Mouse (Mus musculus): ENCODE data around the gene Tmem50a. TPM values are rescaled to one million over a fixed set of nuclear protein-coding genes. Genes with fewer than 3 reads are reported as not detected.

Tmem50a gene
- polyA plus RNA-seq, 1 experiment from 2014 or later: 207 TPM

DNA sequence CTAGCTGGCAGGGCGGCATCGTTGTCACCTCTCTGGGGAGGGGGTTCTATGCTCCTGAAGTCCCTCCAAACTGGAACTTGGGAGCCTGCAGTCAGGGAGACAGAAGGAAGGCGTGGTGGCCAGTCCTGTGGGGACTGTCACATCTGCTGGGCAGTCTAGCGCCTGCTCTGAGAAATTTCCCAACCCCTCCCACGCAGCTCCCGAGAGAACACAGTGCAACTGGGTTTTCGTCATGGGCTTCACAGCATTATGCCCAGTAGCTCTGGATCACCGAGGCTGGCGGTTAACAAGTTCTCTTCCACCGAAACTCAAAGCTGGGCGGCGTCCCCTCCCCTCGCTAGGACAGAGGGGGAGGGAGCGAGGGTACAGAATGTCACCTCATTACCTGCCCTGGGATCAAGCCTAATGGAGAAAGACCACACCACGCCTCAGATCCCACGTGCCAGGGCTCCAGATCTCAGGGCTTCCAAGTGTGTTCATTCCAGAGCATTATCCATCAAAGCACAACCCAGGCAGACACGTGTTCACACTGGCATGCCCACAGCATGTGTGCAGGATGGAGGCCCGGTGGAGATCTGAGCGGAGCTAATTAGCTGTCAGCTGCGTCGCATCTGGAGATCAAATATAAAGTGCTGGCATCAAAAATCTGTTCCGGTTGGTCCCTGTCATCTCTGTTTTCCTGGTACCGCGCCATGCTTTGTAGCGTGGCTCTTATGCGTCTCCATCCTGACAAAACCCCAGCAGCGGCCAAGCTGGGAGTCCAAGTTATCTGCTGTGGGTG is 29.1 kb upstream of the Tmem50a start:
- Histone ChIP-seq H3K9me3 (ENCODE audit: control insufficient read depth, low read length) (no peaks in the 10 kb centered on the region), H3K4me2 (ENCODE audit: low read depth, low read length) (no peak overlapping the region), H3K9ac (replicated peaks; ENCODE audit: low read depth, low read length) (no peak overlapping the region), H3K4me1 (ENCODE audit: control insufficient read depth, insufficient read depth, low read length) (peaks cover 3% of the 10 kb centered on the region; the same call in 1 of the 2 replicates), H3K27me3 (ENCODE audit: control insufficient read depth, insufficient read depth, low read length) (no peaks in the 10 kb centered on the region), H3K4me3 (ENCODE audit: low read depth, low read length) (no peak overlapping the region), H3K27ac (ENCODE audit: low read depth, low read length) (no peak overlapping the region), H3K36me3 (ENCODE audit: control insufficient read depth, insufficient read depth, low read length) (no peaks in the 10 kb centered on the region)
- no peak for ATAC-seq (ENCODE audit: low read depth)
- 55% methylated on average over 27 of the region's 27 CpGs for WGBS

DNA sequence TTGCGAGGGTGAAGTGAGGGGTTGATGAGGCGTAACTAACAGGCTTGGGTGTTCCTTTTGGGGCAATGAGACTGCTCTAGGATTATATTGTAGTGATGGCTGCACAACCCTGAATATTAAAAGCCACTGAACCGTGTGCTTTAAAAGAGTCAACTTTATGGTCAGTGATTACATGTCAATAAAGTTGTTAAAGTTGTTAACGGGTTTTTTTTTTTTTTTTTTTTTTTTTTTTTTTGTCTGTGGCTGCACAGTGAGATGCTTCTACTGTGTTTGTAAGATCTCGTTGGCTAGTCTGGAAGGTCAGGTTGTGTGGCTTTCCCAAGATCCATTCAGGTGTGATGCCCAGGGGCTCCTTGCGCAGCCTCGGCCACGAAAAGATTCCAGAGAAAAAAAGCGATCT is 25.1 kb upstream of the Tmem50a start:
- H3K4me1 ChIP-seq (ENCODE audit: control insufficient read depth, insufficient read depth, low read length): no peaks in the 10 kb centered on the region
- no peak for ATAC-seq (ENCODE audit: low read depth)
- H3K27me3 ChIP-seq (ENCODE audit: control insufficient read depth, insufficient read depth, low read length): no peaks in the 10 kb centered on the region
- H3K4me2 ChIP-seq (ENCODE audit: low read depth, low read length): no peak overlapping the region
- H3K4me3 ChIP-seq (ENCODE audit: low read depth, low read length): no peak overlapping the region
- no peak overlapping the region for H3K9ac ChIP-seq (replicated peaks; ENCODE audit: low read depth, low read length)
- no peaks in the 10 kb centered on the region for H3K9me3 ChIP-seq (ENCODE audit: control insufficient read depth, low read length)
- 25% methylated on average over 9 of the region's 9 CpGs for WGBS
- H3K36me3 ChIP-seq (ENCODE audit: control insufficient read depth, insufficient read depth, low read length): peaks cover 21% of the 10 kb centered on the region
- H3K27ac ChIP-seq (ENCODE audit: low read depth, low read length): no peak overlapping the region

DNA sequence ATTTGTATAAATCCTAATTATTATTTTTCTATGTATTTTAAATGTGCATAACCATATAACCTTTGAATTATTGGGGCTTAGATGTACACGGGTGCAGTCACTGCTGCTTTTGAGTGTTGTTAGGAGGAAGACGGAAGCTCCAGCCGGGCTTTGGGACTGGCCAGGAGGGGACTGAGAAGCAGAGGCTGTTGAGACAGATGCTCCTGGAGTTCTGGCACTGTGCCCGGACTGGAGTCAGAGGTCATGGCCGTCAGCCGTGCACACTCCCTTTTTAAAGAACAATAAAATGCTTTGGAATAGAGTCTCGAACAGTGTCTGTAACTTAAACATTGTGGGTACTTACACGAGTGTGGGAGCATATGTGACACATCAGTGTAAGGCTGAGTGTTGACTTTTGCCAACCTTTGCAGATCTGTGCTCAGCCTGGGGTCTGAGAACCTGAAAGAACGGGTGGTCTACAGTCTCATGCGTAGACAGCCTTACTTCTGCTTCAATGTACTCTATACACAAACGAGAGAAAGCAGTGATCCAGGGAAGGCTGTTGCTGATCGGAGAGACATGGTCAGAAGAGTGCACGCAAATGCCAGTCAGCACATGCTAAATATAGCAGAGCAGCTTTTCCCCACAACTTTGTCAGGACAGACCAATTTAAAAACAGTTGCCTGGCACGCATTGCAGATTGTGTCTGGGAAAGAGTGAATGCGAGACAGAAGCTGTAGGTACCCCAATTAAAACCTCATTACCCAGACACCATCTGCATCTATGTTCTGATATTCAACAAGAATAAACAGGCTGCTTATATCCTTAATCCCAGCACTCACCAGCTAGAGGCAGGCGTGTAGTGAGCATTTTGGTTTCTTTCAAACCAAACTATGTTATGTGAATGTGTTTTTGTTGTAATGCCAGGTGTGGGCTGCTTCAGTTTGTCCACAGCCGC is 22.7 kb upstream of the Tmem50a start:
- H3K9me3 ChIP-seq (ENCODE audit: control insufficient read depth, low read length): no peaks in the 10 kb centered on the region
- H3K4me3 ChIP-seq (ENCODE audit: low read depth, low read length): no peak overlapping the region
- H3K36me3 ChIP-seq (ENCODE audit: control insufficient read depth, insufficient read depth, low read length): peaks cover 34% of the 10 kb centered on the region
- H3K27me3 ChIP-seq (ENCODE audit: control insufficient read depth, insufficient read depth, low read length): no peaks in the 10 kb centered on the region
- no peak overlapping the region for H3K9ac ChIP-seq (replicated peaks; ENCODE audit: low read depth, low read length)
- 52% methylated on average over 17 of the region's 17 CpGs for WGBS
- H3K4me1 ChIP-seq (ENCODE audit: control insufficient read depth, insufficient read depth, low read length): no peaks in the 10 kb centered on the region
- no peak for ATAC-seq (ENCODE audit: low read depth)
- no peak overlapping the region for H3K4me2 ChIP-seq (ENCODE audit: low read depth, low read length)
- H3K27ac ChIP-seq (ENCODE audit: low read depth, low read length): no peak overlapping the region

DNA sequence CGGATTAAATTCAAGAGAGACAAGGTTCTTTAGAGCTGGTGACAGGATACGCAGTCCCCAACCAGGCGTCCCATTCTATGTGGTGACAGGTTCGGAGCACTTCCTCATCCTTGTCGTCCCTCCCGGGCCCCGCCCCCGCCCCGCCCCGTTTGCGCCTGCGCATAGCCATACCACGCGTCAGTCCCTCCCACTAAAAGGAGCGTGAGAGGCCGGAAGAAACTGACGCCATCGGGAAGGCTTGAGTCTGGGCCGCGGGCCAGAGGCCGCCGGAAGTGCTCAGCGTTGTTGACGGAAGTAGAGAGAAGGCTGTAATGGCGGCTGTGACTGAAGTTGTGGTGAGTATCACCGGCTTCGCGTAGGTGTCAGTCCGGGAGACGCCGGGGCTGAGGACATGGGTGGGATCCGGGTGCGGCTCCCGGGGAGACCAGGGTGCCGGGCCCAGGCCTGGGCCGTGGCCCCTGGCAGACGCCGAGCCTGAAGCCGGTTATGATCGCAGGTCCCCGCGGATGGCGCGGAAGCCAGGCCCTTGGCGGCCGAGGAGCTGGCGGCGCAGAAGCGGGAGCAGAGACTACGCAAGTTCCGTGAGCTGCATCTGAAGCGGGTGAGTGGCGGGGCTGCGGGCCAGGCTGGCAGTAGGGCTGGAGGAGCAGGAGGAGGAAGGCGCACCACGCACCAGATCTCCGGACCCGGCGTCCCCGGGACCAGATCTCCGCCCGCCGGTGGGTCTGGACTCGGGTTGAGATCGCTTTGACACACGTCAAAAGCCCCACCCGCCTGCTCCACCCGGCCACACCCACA is 16.1 kb upstream of the Tmem50a start, which contains the start of gene Syf2:
Gene Syf2 (plus strand): TSS at position 215 of the 798 bp plus-strand sequence.
- Histone ChIP-seq H3K4me3 (ENCODE audit: low read depth, low read length) (peak within 1 kb of the TSS; percentile 96), H3K27me3 (ENCODE audit: control insufficient read depth, insufficient read depth, low read length) (no peaks in the 10 kb centered on the region), H3K4me2 (ENCODE audit: low read depth, low read length) (peak within 1 kb of the TSS; percentile 65), H3K9ac (replicated peaks; ENCODE audit: low read depth, low read length) (peak within 1 kb of the TSS; percentile 77), H3K4me1 (ENCODE audit: control insufficient read depth, insufficient read depth, low read length) (peaks cover 10% of the 10 kb centered on the region), H3K9me3 (ENCODE audit: control insufficient read depth, low read length) (no peaks in the 10 kb centered on the region), H3K27ac (ENCODE audit: low read depth, low read length) (peak within 1 kb of the TSS; percentile 74), H3K36me3 (ENCODE audit: control insufficient read depth, insufficient read depth, low read length) (peaks cover 45% of the 10 kb centered on the region)
- ATAC-seq (ENCODE audit: low read depth): peak; percentile 96
- WGBS: under 1% methylated on average over 68 of the region's 68 CpGs

DNA sequence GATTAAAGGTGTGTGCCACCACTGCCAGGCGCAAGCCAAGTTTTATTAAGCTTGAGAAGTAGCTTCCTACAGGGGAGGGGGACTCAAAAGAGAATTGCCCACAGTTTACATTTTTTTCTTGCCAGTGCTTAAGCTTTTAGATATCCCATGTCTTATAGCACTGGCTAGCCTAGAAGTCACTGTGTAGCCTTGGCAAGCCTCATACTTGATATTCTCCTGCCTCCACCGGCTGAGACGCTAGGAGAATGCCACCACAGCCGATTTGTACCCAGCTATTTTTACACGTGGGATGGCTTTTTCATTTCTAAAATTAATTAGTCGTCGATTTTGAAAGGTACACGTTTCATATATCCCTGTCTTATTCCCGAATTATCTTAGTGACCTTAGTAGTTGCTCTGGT is 15.4 kb upstream of the Tmem50a start:
- 28% methylated on average over 9 of the region's 9 CpGs for WGBS
- no peak for ATAC-seq (ENCODE audit: low read depth)

DNA sequence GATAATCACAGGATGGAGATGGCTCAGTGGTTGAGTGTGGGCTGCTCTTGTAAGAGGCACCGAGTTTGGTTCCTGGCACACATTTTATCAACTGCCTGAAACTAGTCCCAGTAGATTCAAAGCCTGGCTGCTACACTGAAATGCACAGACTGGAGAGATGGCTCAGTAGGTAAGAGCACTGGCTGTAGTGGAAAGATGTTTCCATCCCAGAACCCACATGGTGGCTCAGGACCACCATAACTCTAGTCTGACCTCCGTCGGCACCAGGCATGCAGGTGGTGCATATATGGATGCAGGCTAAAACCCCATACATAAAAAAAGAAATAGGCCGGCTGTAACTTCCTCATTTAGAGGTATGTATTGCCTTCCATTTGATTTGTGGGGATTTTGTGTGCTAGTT is 14.7 kb upstream of the Tmem50a start:
- WGBS: 82% methylated on average over 4 of the region's 4 CpGs
- H3K9ac ChIP-seq (replicated peaks; ENCODE audit: low read depth, low read length): no peak overlapping the region
- H3K4me2 ChIP-seq (ENCODE audit: low read depth, low read length): no peak overlapping the region
- peaks cover 39% of the 10 kb centered on the region for H3K36me3 ChIP-seq (ENCODE audit: control insufficient read depth, insufficient read depth, low read length)
- peaks cover 24% of the 10 kb centered on the region for H3K4me1 ChIP-seq (ENCODE audit: control insufficient read depth, insufficient read depth, low read length)
- no peak overlapping the region for H3K4me3 ChIP-seq (ENCODE audit: low read depth, low read length)
- H3K9me3 ChIP-seq (ENCODE audit: control insufficient read depth, low read length): no peaks in the 10 kb centered on the region
- no peak overlapping the region for H3K27ac ChIP-seq (ENCODE audit: low read depth, low read length)
- no peak for ATAC-seq (ENCODE audit: low read depth)
- no peaks in the 10 kb centered on the region for H3K27me3 ChIP-seq (ENCODE audit: control insufficient read depth, insufficient read depth, low read length)

More for the DNA sequence above, 15.4 kb upstream of the Tmem50a start:
- Histone ChIP-seq H3K4me1 (ENCODE audit: control insufficient read depth, insufficient read depth, low read length) (peaks cover 17% of the 10 kb centered on the region), H3K4me2 (ENCODE audit: low read depth, low read length) (peak overlapping the region; percentile 65), H3K36me3 (ENCODE audit: control insufficient read depth, insufficient read depth, low read length) (peaks cover 45% of the 10 kb centered on the region), H3K27me3 (ENCODE audit: control insufficient read depth, insufficient read depth, low read length) (no peaks in the 10 kb centered on the region), H3K9me3 (ENCODE audit: control insufficient read depth, low read length) (no peaks in the 10 kb centered on the region), H3K27ac (ENCODE audit: low read depth, low read length) (peak overlapping the region; percentile 56), H3K9ac (replicated peaks; ENCODE audit: low read depth, low read length) (peak overlapping the region; percentile 42), H3K4me3 (ENCODE audit: low read depth, low read length) (peak overlapping the region; percentile 96)

DNA sequence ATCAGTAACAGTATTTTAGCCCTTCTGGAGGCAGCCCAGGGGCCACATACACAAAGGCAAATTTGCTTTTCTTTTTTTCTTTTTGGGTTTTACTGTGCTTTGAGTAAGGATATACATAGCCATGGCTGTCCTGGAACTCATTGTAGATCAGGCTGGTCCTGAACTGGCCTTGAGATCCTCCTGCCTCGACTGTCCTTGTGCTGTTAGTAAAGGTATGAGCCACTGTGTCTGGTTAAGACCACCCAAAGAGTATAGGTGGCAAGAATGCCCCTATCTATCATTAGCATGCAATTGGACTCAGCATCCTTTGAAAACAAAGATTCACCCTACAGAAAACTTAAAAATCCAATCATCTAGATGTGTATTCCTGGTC is 13.6 kb upstream of the Tmem50a start:
- 81% methylated on average over 1 of the region's 1 CpGs for WGBS
- ATAC-seq (ENCODE audit: low read depth): no peak
- peaks cover 32% of the 10 kb centered on the region for H3K36me3 ChIP-seq (ENCODE audit: control insufficient read depth, insufficient read depth, low read length)

DNA sequence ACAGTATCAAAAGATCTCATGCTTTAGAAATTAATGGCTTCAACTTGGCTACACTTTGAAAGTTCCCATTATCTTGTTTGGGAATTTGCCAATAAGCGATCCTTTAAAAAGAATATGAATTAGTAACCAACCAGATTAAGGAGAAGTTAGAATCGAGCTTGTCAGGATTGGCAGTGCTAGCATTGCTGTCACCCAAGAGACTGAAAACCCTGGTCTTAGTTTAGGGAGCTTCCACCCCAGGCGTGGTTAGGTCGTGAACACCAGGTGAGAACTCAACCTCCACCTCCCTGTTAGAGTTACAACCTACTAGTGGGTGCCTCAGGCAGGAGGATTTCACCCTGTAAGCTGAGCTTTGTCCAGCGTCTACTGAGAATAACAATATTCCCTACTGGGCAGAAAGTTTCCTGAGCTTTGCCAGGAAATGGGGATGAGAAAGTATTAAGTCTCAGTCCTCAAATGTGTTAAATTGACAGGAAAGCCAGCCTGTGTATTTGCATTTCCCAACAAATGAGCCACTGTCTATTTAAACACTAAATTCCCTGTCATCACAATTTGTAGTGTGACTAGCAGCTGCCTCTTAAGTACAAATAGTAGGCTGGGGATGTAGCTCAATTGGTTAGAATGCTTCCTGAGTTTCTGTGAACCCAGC is 13.1 kb upstream of the Tmem50a start:
- Histone ChIP-seq H3K9me3 (ENCODE audit: control insufficient read depth, low read length) (no peaks in the 10 kb centered on the region), H3K27me3 (ENCODE audit: control insufficient read depth, insufficient read depth, low read length) (no peaks in the 10 kb centered on the region), H3K36me3 (ENCODE audit: control insufficient read depth, insufficient read depth, low read length) (peaks cover 30% of the 10 kb centered on the region), H3K4me3 (ENCODE audit: low read depth, low read length) (no peak overlapping the region), H3K4me1 (ENCODE audit: control insufficient read depth, insufficient read depth, low read length) (peaks cover 24% of the 10 kb centered on the region), H3K9ac (replicated peaks; ENCODE audit: low read depth, low read length) (no peak overlapping the region), H3K27ac (ENCODE audit: low read depth, low read length) (no peak overlapping the region), H3K4me2 (ENCODE audit: low read depth, low read length) (no peak overlapping the region)
- ATAC-seq (ENCODE audit: low read depth): no peak
- WGBS: 77% methylated on average over 5 of the region's 5 CpGs

More for the DNA sequence above, 13.6 kb upstream of the Tmem50a start:
- Histone ChIP-seq H3K9me3 (ENCODE audit: control insufficient read depth, low read length) (no peaks in the 10 kb centered on the region), H3K27me3 (ENCODE audit: control insufficient read depth, insufficient read depth, low read length) (no peaks in the 10 kb centered on the region), H3K27ac (ENCODE audit: low read depth, low read length) (no peak overlapping the region), H3K4me1 (ENCODE audit: control insufficient read depth, insufficient read depth, low read length) (peaks cover 24% of the 10 kb centered on the region), H3K4me3 (ENCODE audit: low read depth, low read length) (no peak overlapping the region), H3K9ac (replicated peaks; ENCODE audit: low read depth, low read length) (no peak overlapping the region), H3K4me2 (ENCODE audit: low read depth, low read length) (no peak overlapping the region)
